Mouse (Mus musculus): ENCODE results near the gene Ugt1a5. TPM values are rescaled to one million over a fixed set of nuclear protein-coding genes. Genes with fewer than 3 reads are reported as not detected.

Gene Ugt1a5
- total and polyA plus RNA-seq, 3 experiments, result not detected

- Histone ChIP-seq H3K4me3 (ENCODE audit: control insufficient read depth in 1 of 2, insufficient read depth in 1 of 2, low read depth in 2 of 2, low read length in 2 of 2) (no peak overlapping the region), H3K9me3 (replicated peaks; ENCODE audit: insufficient read depth, low read length) (no peaks in the 10 kb centered on the region)
Observed at GRCm38 (mm10) chr1:88240579-88240978, 74.8 kb downstream of the Ugt1a5 start.

GRCm38 (mm10) chr1:88243861-88244260 lies 78.0 kb downstream of the Ugt1a5 start:
- Histone ChIP-seq H3K36me3 (ENCODE audit: control insufficient read depth in 1 of 2, insufficient read depth in 2 of 2, low read length in 2 of 2) (no peaks in the 10 kb centered on the region), H3K9me3 (replicated peaks; ENCODE audit: insufficient read depth, low read length) (no peaks in the 10 kb centered on the region)

More at GRCm38 (mm10) chr1:88240579-88240978, 74.8 kb downstream of the Ugt1a5 start:
- Histone ChIP-seq H3K27ac (ENCODE audit: control insufficient read depth, low read depth, low read length) (no peak overlapping the region), H3K4me1 (ENCODE audit: control insufficient read depth in 1 of 2, insufficient read depth in 2 of 2, low read length in 2 of 2) (no peaks in the 10 kb centered on the region), H3K79me2 (ENCODE audit: control insufficient read depth, insufficient read depth, low read length, poor library complexity) (no peaks in the 10 kb centered on the region), H3K27me3 (ENCODE audit: control insufficient read depth in 1 of 2, insufficient read depth in 2 of 2, low read length in 2 of 2) (no peaks in the 10 kb centered on the region), H3K9ac (ENCODE audit: control insufficient read depth, low read depth, low read length, poor library complexity, severe bottlenecking) (no peak overlapping the region), H3K36me3 (ENCODE audit: control insufficient read depth in 1 of 2, insufficient read depth in 2 of 2, low read length in 2 of 2) (no peaks in the 10 kb centered on the region)
- TF ChIP-seq USF1 (IDR thresholded peaks at IDR 0.05; ENCODE audit: low read depth, low read length) (0 out of 2 replicates have a peak, but pooled peaks have one; percentile 27), MAZ (IDR thresholded peaks at IDR 0.05; ENCODE audit: low read depth, low read length) (no peak), NELFE (IDR thresholded peaks at IDR 0.05; ENCODE audit: low read depth, low read length) (no peak), CHD2 (IDR thresholded peaks at IDR 0.05; ENCODE audit: low read length) (no peak), MEF2A (IDR thresholded peaks at IDR 0.05; ENCODE audit: extremely low read depth, insufficient replicate concordance, low read depth, low read length, poor library complexity, severe bottlenecking) (no peak)
- DNase-seq (ENCODE audit: low read depth, low spot score), result no peak

GRCm38 (mm10) chr1:88245881-88246280 lies 80.1 kb downstream of the Ugt1a5 start:
- Histone ChIP-seq H3K4me1 (ENCODE audit: control insufficient read depth in 1 of 2, insufficient read depth in 2 of 2, low read length in 2 of 2) (no peaks in the 10 kb centered on the region), H3K27ac (ENCODE audit: control insufficient read depth, low read depth, low read length) (no peak overlapping the region), H3K36me3 (ENCODE audit: control insufficient read depth in 1 of 2, insufficient read depth in 2 of 2, low read length in 2 of 2) (no peaks in the 10 kb centered on the region)

More at GRCm38 (mm10) chr1:88243861-88244260, 78.0 kb downstream of the Ugt1a5 start:
- Histone ChIP-seq H3K27ac (ENCODE audit: control insufficient read depth, low read depth, low read length) (no peak overlapping the region), H3K4me1 (ENCODE audit: control insufficient read depth in 1 of 2, insufficient read depth in 2 of 2, low read length in 2 of 2) (no peaks in the 10 kb centered on the region), H3K27me3 (ENCODE audit: control insufficient read depth in 1 of 2, insufficient read depth in 2 of 2, low read length in 2 of 2) (no peaks in the 10 kb centered on the region), H3K79me2 (ENCODE audit: control insufficient read depth, insufficient read depth, low read length, poor library complexity) (no peaks in the 10 kb centered on the region), H3K4me3 (ENCODE audit: control insufficient read depth in 1 of 2, insufficient read depth in 1 of 2, low read depth in 2 of 2, low read length in 2 of 2) (no peak overlapping the region), H3K9ac (ENCODE audit: control insufficient read depth, low read depth, low read length, poor library complexity, severe bottlenecking) (no peak overlapping the region)
- TF ChIP-seq ELF1 (IDR thresholded peaks at IDR 0.05; ENCODE audit: low read depth, low read length), result no peak
- no peak for TF ChIP-seq EP300 (IDR thresholded peaks at IDR 0.05; ENCODE audit: low read depth in 1 of 2, low read length in 2 of 2)
- no peak for TF ChIP-seq HCFC1 (IDR thresholded peaks at IDR 0.05; ENCODE audit: low read depth, low read length)
- DNase-seq (ENCODE audit: low read depth, low spot score), result no peak

More at GRCm38 (mm10) chr1:88245881-88246280, 80.1 kb downstream of the Ugt1a5 start:
- no peak for TF ChIP-seq MAFK (IDR thresholded peaks at IDR 0.05; ENCODE audit: borderline replicate concordance, low read depth, low read length)
- no peak for TF ChIP-seq UBTF (IDR thresholded peaks at IDR 0.05; ENCODE audit: borderline replicate concordance, insufficient read depth, low read depth, low read length)
- Histone ChIP-seq H3K9me3 (replicated peaks; ENCODE audit: insufficient read depth, low read length) (no peaks in the 10 kb centered on the region), H3K9ac (ENCODE audit: control insufficient read depth, low read depth, low read length, poor library complexity, severe bottlenecking) (no peak overlapping the region), H3K4me3 (ENCODE audit: control insufficient read depth in 1 of 2, insufficient read depth in 1 of 2, low read depth in 2 of 2, low read length in 2 of 2) (no peak overlapping the region), H3K79me2 (ENCODE audit: control insufficient read depth, insufficient read depth, low read length, poor library complexity) (no peaks in the 10 kb centered on the region), H3K27me3 (ENCODE audit: control insufficient read depth in 1 of 2, insufficient read depth in 2 of 2, low read length in 2 of 2) (no peaks in the 10 kb centered on the region)
- DNase-seq (ENCODE audit: low read depth, low spot score), result no peak
